Mouse (Mus musculus) Patski (cell line): ENCODE data around the gene Trmt10b. TPM values are rescaled to one million over a fixed set of nuclear protein-coding genes. Genes with fewer than 3 reads are reported as not detected.

Experiments
- ATAC-seq: fragments of 100-300 bp; one replicate; pipeline ENCODE4 v1.8.0; 2021
- CTCF ChIA-PET: fragments of 350-600 bp; sonication (Branson Sonifier 250); formaldehyde crosslinking; loops from one replicate; lab custom pipeline; 2022; ENCODE audit warnings: inconsistent platforms; lab: Charles Lee
- POLR2A ChIA-PET: fragments of 350-600 bp; sonication (Branson Sonifier 250); formaldehyde crosslinking; loops from one replicate; lab custom pipeline; 2022; ENCODE audit warnings: antibody characterized with exemption, inconsistent platforms; lab: Charles Lee
- DNase-seq: peaks from one replicate; pipeline ENCODE4 v3.0.0-alpha.2; 2011; ENCODE audit warnings: low read depth, low spot score
- H3K27me3 ChIP-seq: fragments of 371-371 bp; one replicate; pipeline ENCODE4 v1.5.1; 2021
- CTCF ChIP-seq: fragments of 100-300 bp; IDR thresholded peaks from one replicate; pipeline ENCODE4 v1.5.1; 2021
- in situ Hi-C: fragments of 300-500 bp; cut with MboI; formaldehyde crosslinking; loops from 3 replicates; pipeline ENCODE4 v1.11.1; 2018; ENCODE audit warnings: low pct_unique_long_range_greater_than_20kb, mixed read lengths
- polyA plus RNA-seq: library from polyadenylated mRNA; unstranded; gene quantifications from one replicate; pipeline ENCODE4 v1.2.3, GENCODE M21; 2021

Gene Trmt10b
- polyA plus RNA-seq, 1 experiment from 2014 or later, result 11.3 TPM

- in situ Hi-C loops, result loop anchor here (5.0 to 10.0 kb wide), 4 partner anchors 178 to 575 kb away; partner anchors contain the start of gene Polr1e
- CTCF ChIA-PET, result no interaction called here
- no peaks in the 10 kb centered on the region for H3K27me3 ChIP-seq
- POLR2A ChIA-PET, result no interaction called here
- DNase-seq, result no peak
- ATAC-seq, result peak; percentile 76
- TF ChIP-seq CTCF, result peak; percentile 86
These were observed 16.9 kb upstream of the Trmt10b start for GRCm38 (mm10) chr4:45279981-45280548.

GRCm38 (mm10) chr4:45286318-45286717 is 10.6 kb upstream of the Trmt10b start:
- CTCF ChIA-PET, result interaction anchor here (1.3 to 1.9 kb wide), 3 partner anchors 10 to 28 kb away, joined by 3 to 12 read pairs (median 4); partner anchors contain the start of gene Trmt10b

GRCm38 (mm10) chr4:45287906-45288305 is 9.0 kb upstream of the Trmt10b start:
- DNase-seq, result no peak
- no peaks in the 10 kb centered on the region for H3K27me3 ChIP-seq
- no peak for ATAC-seq
- CTCF ChIA-PET, result interaction anchor here (1.9 kb wide), 1 partner anchor 9 kb away, joined by 12 read pairs; the partner anchor contains the start of gene Trmt10b
- TF ChIP-seq CTCF, result no peak
- in situ Hi-C loops, result loop anchor here (10.0 kb wide), 1 partner anchor 567 kb away; no protein-coding TSS in a partner anchor
- POLR2A ChIA-PET, result interaction anchor here (0.6 kb wide), 1 partner anchor 336 kb away, joined by 3 read pairs; no protein-coding TSS in a partner anchor

More at GRCm38 (mm10) chr4:45286318-45286717, 10.6 kb upstream of the Trmt10b start:
- peak; percentile 61 for TF ChIP-seq CTCF
- in situ Hi-C loops, result loop anchor here (10.0 kb wide), 1 partner anchor 568 kb away; no protein-coding TSS in a partner anchor
- POLR2A ChIA-PET, result interaction anchor here (0.7 kb wide), 1 partner anchor 1362 kb away, joined by 3 read pairs; no protein-coding TSS in a partner anchor
- H3K27me3 ChIP-seq, result no peaks in the 10 kb centered on the region
- DNase-seq (no peak), ATAC-seq (no peak)

- CTCF ChIA-PET, result no interaction called here
- no peak for ATAC-seq
- H3K27me3 ChIP-seq, result no peaks in the 10 kb centered on the region
- in situ Hi-C loops, result no loop called here
- POLR2A ChIA-PET, result no interaction called here
- TF ChIP-seq CTCF, result no peak
- DNase-seq, result no peak
These were observed 8.6 kb downstream of the Trmt10b start for GRCm38 (mm10) chr4:45305536-45305935.

GRCm38 (mm10) chr4:45308046-45308445 is 11.1 kb downstream of the Trmt10b start:
- H3K27me3 ChIP-seq, result no peaks in the 10 kb centered on the region
- no peak for TF ChIP-seq CTCF
- in situ Hi-C loops, result no loop called here
- CTCF ChIA-PET, result interaction anchor here (1.1 kb wide), 1 partner anchor 10 kb away, joined by 3 read pairs; no protein-coding TSS in a partner anchor
- POLR2A ChIA-PET, result interaction anchor here (0.6 kb wide), 1 partner anchor 48 kb away, joined by 6 read pairs; no protein-coding TSS in a partner anchor
- ATAC-seq (no peak), DNase-seq (no peak)

GRCm38 (mm10) chr4:45308606-45309005 is 11.7 kb downstream of the Trmt10b start:
- POLR2A ChIA-PET, result interaction anchor here (0.6 kb wide), 1 partner anchor 49 kb away, joined by 6 read pairs; no protein-coding TSS in a partner anchor
- in situ Hi-C loops, result no loop called here
- DNase-seq (no peak), ATAC-seq (no peak)
- TF ChIP-seq CTCF, result no peak
- CTCF ChIA-PET, result no interaction called here
- no peaks in the 10 kb centered on the region for H3K27me3 ChIP-seq

- H3K27me3 ChIP-seq, result no peaks in the 10 kb centered on the region
- TF ChIP-seq CTCF, result no peak
- ChIA-PET POLR2A (no interaction called here), CTCF (no interaction called here)
- in situ Hi-C loops, result no loop called here
- ATAC-seq, result no peak
- DNase-seq, result no peak
These were observed 14.1 kb downstream of the Trmt10b start for GRCm38 (mm10) chr4:45311056-45311455.

GRCm38 (mm10) chr4:45320159-45320816 is 23.4 kb downstream of the Trmt10b start:
- ATAC-seq (peak; percentile 69), DNase-seq (no peak)
- TF ChIP-seq CTCF, result no peak
- H3K27me3 ChIP-seq, result peaks cover 5% of the 10 kb centered on the region
- POLR2A ChIA-PET, result interaction anchor here (0.7 kb wide), 1 partner anchor 23 kb away, joined by 3 read pairs; the partner anchor contains the start of gene Trmt10b
- CTCF ChIA-PET, result interaction anchor here (1.6 kb wide), 1 partner anchor 18 kb away, joined by 4 read pairs; no protein-coding TSS in a partner anchor
- in situ Hi-C loops, result no loop called here

GRCm38 (mm10) chr4:45331139-45331538 is 34.2 kb downstream of the Trmt10b start:
- no peak for TF ChIP-seq CTCF
- ATAC-seq (no peak), DNase-seq (no peak)
- in situ Hi-C loops, result no loop called here
- POLR2A ChIA-PET, result no interaction called here
- CTCF ChIA-PET, result no interaction called here
- peaks cover 7% of the 10 kb centered on the region for H3K27me3 ChIP-seq

GRCm38 (mm10) chr4:45332466-45332865 is 35.5 kb downstream of the Trmt10b start:
- no peak for TF ChIP-seq CTCF

More at GRCm38 (mm10) chr4:45332466-45332865, 35.5 kb downstream of the Trmt10b start:
- H3K27me3 ChIP-seq, result peaks cover 3% of the 10 kb centered on the region
- POLR2A ChIA-PET, result no interaction called here
- CTCF ChIA-PET, result no interaction called here
- no peak for DNase-seq
- in situ Hi-C loops, result no loop called here
- no peak for ATAC-seq
